Mouse (Mus musculus) forebrain, embryonic 12.5 days (tissue): Measurements from ENCODE around the gene Brms1. TPM values are rescaled to one million over a fixed set of nuclear protein-coding genes. Genes with fewer than 3 reads are reported as not detected.
A peak's percentile ranks its signal among the peaks of the same experiment; 100 is the strongest.

Experiments used
- ATAC-seq: fragments of 200-750 bp; cut with Nextera tagmentation; 2 replicates; pipeline ENCODE4 v1.8.0; 2017; ENCODE audit warnings: moderate TSS enrichment; ENCODE audit not compliant: low FRiP score
- H3K27ac ChIP-seq: fragments of 300-500 bp; sonication (generic); 2 replicates; pipeline ENCODE4 v1.5.1; 2016; ENCODE audit warnings: mild to moderate bottlenecking
- H3K27me3 ChIP-seq: fragments of 300-500 bp; sonication (generic); 2 replicates; pipeline ENCODE4 v1.6.1; 2016; ENCODE audit warnings: mild to moderate bottlenecking
- H3K36me3 ChIP-seq: fragments of 300-500 bp; sonication (generic); replicated peaks from 2 replicates; pipeline ENCODE4 v1.6.1; 2016; ENCODE audit warnings: mild to moderate bottlenecking
- H3K4me1 ChIP-seq: fragments of 300-500 bp; sonication (generic); 2 replicates; pipeline ENCODE4 v1.6.1; 2016
- H3K4me2 ChIP-seq: fragments of 300-500 bp; sonication (generic); 2 replicates; pipeline ENCODE4 v1.6.1; 2016; ENCODE audit warnings: mild to moderate bottlenecking, moderate library complexity
- H3K4me3 ChIP-seq: fragments of 300-500 bp; sonication (generic); replicated peaks from 2 replicates; pipeline ENCODE4 v1.5.1; 2016; ENCODE audit warnings: mild to moderate bottlenecking
- H3K9ac ChIP-seq: fragments of 300-500 bp; sonication (generic); 2 replicates; pipeline ENCODE4 v1.6.1; 2016; ENCODE audit warnings: mild to moderate bottlenecking
- H3K9me3 ChIP-seq: fragments of 300-500 bp; sonication (generic); 2 replicates; pipeline ENCODE4 v1.6.1; 2016
- WGBS: fragments of 180-500 bp; shearing (Covaris S2); methylation state at CpG from one replicate; pipeline ENCODE4 v1.1.7; 2016; 5-methylcytosine and 5-hydroxymethylcytosine counted together
- polyA plus RNA-seq: library from polyadenylated mRNA; unstranded; fragments of >200 nt; fragmentation: Nextera tagmentation; extraction: Ambion mirVana; gene quantifications from 2 replicates; pipeline ENCODE4 v1.2.1, GENCODE M21; 2016

Brms1 gene
- polyA plus RNA-seq, 1 experiment from 2014 or later, result 60.3 TPM

- no peak for ATAC-seq
- H3K9me3 ChIP-seq, result no peaks in the 10 kb centered on the region
- no peak overlapping the region for H3K4me3 ChIP-seq
- H3K4me2 ChIP-seq, result no peak overlapping the region
- no peaks in the 10 kb centered on the region for H3K36me3 ChIP-seq
- no peak overlapping the region for H3K27ac ChIP-seq
- H3K27me3 ChIP-seq, result peaks cover 33% of the 10 kb centered on the region
- H3K9ac ChIP-seq, result 0 out of 2 replicates have a peak overlapping the region, but pooled peaks have one; percentile 25
- 24% methylated on average over 16 of the region's 16 CpGs for WGBS
- H3K4me1 ChIP-seq, result peaks cover 39% of the 10 kb centered on the region
These were observed 17.0 kb downstream of the Brms1 start for GRCm38 (mm10) chr19:5057876-5058775.

DNA sequence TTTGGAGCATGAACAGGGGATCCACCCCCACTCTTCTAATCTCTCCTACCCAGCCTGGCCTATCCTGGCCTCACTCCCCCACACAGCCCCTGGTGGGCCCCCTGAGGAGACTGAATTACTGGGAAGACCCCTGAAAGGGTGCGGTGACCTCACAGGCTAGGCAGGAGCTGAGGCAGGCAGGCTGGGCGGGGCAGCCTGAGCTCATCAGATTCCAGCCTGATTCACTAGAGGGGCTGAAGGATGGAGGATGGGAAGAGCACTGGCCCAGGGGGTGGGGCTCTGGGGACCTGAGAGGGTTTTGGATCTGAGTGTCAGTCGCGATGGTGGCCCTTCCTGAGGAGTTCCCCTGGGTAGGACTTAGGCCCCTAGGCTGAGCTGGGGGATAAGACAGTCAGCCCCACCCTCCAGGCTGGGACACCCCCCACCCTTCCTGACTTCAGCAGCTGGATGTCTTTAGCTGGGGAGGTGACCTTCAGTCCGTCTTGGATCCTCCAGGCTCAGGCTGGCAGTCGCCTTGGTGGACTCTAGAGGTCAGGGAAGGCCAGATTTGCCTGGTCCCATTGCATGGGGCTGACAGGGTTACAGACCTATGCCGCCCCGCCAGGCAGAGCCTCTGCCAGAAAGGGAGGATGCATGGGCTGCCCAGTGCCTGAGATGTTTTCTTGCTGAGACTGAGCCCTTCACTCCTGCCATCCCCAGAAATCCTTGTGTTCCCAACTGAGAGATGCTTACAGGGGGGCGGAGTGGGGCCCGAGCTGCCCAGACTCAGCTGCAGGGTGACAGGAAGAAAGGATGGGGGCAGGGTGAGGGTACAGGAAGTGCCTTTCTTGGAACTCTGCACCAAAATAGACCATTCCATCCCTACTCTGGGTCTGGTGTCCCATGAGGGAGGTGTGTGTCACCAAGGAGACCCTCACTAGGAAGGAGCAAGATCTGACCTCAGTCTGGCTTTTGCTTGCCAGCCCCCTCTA lies 17.9 kb downstream of the Brms1 start:
- ATAC-seq, result no peak
- no peaks in the 10 kb centered on the region for H3K9me3 ChIP-seq
- 10% methylated on average over 10 of the region's 10 CpGs for WGBS
- no peaks in the 10 kb centered on the region for H3K36me3 ChIP-seq
- H3K27ac ChIP-seq, result no peak overlapping the region
- H3K27me3 ChIP-seq, result peaks cover 23% of the 10 kb centered on the region
- H3K9ac ChIP-seq, result peak overlapping the region; percentile 25; the same call in 1 of the 2 replicates
- H3K4me2 ChIP-seq, result no peak overlapping the region
- H3K4me1 ChIP-seq, result peaks cover 39% of the 10 kb centered on the region
- H3K4me3 ChIP-seq, result no peak overlapping the region; the same call in 1 of the 2 replicates

GRCm38 (mm10) chr19:5060365-5061330 lies 19.5 kb downstream of the Brms1 start:
- ATAC-seq, result no peak
- Histone ChIP-seq H3K9ac (peak overlapping the region; percentile 21; the same call in 1 of the 2 replicates), H3K4me3 (no peak overlapping the region), H3K4me1 (peaks cover 39% of the 10 kb centered on the region), H3K27ac (no peak overlapping the region), H3K9me3 (no peaks in the 10 kb centered on the region), H3K36me3 (no peaks in the 10 kb centered on the region), H3K4me2 (no peak overlapping the region), H3K27me3 (peaks cover 32% of the 10 kb centered on the region)
- WGBS, result 40% methylated on average over 5 of the region's 5 CpGs

DNA sequence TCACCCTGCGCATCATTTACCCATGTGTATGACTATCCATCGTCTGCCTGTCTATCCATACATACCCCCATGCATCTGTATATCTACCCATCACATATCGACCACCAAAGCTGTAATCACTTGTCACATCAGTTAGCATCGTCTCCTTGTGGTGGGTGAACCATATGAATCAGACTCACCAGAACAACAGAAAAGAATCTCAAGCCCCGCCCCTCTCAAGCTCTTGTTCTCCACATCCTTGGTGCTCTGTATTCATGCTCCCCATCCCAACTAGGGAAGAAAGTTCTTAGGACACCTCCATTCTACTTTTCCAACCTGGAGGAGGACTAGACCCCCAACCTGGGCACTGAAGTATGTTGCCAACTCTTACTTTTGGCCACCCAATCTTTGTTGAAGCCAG lies 20.9 kb downstream of the Brms1 start:
- no peak overlapping the region for H3K4me3 ChIP-seq
- WGBS, result 81% methylated on average over 5 of the region's 5 CpGs
- no peak overlapping the region for H3K27ac ChIP-seq
- H3K4me1 ChIP-seq, result peaks cover 33% of the 10 kb centered on the region
- no peak overlapping the region for H3K9ac ChIP-seq
- no peak for ATAC-seq
- no peaks in the 10 kb centered on the region for H3K9me3 ChIP-seq
- H3K36me3 ChIP-seq, result no peaks in the 10 kb centered on the region
- H3K4me2 ChIP-seq, result no peak overlapping the region
- H3K27me3 ChIP-seq, result peaks cover 40% of the 10 kb centered on the region

DNA sequence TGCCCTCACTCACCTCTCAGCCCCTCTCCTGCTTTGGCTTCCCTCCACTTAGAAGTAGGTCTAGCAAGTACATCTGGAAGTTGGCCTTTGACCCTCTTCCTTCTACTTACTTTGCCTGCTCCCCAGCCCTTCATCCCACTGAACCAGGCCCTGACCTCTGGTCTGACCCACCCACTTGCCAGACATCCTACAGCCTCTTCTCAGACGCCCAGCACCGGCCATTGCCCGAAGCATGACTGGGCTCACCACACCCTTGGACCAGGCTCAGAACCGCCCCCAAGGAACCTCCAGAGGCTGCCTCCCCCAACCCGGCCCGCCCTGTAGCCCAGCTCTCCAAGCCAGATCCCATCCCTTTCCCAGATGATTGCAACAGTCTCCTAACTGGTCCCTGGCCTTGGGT lies 21.3 kb downstream of the Brms1 start:
- peaks cover 44% of the 10 kb centered on the region for H3K27me3 ChIP-seq
- H3K4me1 ChIP-seq, result peaks cover 37% of the 10 kb centered on the region
- 92% methylated on average over 6 of the region's 6 CpGs for WGBS
- no peak for ATAC-seq
- no peak overlapping the region for H3K9ac ChIP-seq
- no peak overlapping the region for H3K27ac ChIP-seq
- no peaks in the 10 kb centered on the region for H3K9me3 ChIP-seq
- no peaks in the 10 kb centered on the region for H3K36me3 ChIP-seq
- H3K4me3 ChIP-seq, result no peak overlapping the region
- no peak overlapping the region for H3K4me2 ChIP-seq

- H3K27me3 ChIP-seq, result peaks cover 60% of the 10 kb centered on the region
- H3K9ac ChIP-seq, result no peak overlapping the region
- H3K4me2 ChIP-seq, result no peak overlapping the region
- peaks cover 37% of the 10 kb centered on the region for H3K4me1 ChIP-seq
- 73% methylated on average over 7 of the region's 7 CpGs for WGBS
- ATAC-seq, result no peak
- no peak overlapping the region for H3K27ac ChIP-seq
- H3K36me3 ChIP-seq, result no peaks in the 10 kb centered on the region
- H3K9me3 ChIP-seq, result no peaks in the 10 kb centered on the region
- H3K4me3 ChIP-seq, result no peak overlapping the region
These were observed 23.9 kb downstream of the Brms1 start for GRCm38 (mm10) chr19:5065104-5065503.

- Histone ChIP-seq H3K9ac (peak overlapping the region; percentile 61; the same call in 1 of the 2 replicates), H3K4me3 (peak overlapping the region; percentile 46), H3K4me1 (peaks cover 45% of the 10 kb centered on the region), H3K4me2 (peak overlapping the region; percentile 85), H3K9me3 (no peaks in the 10 kb centered on the region), H3K36me3 (no peaks in the 10 kb centered on the region), H3K27me3 (peaks cover 75% of the 10 kb centered on the region), H3K27ac (peak overlapping the region; percentile 26)
- WGBS, result 14% methylated on average over 15 of the region's 15 CpGs
- no peak for ATAC-seq
These were observed 26.1 kb downstream of the Brms1 start for GRCm38 (mm10) chr19:5067040-5067799.

DNA sequence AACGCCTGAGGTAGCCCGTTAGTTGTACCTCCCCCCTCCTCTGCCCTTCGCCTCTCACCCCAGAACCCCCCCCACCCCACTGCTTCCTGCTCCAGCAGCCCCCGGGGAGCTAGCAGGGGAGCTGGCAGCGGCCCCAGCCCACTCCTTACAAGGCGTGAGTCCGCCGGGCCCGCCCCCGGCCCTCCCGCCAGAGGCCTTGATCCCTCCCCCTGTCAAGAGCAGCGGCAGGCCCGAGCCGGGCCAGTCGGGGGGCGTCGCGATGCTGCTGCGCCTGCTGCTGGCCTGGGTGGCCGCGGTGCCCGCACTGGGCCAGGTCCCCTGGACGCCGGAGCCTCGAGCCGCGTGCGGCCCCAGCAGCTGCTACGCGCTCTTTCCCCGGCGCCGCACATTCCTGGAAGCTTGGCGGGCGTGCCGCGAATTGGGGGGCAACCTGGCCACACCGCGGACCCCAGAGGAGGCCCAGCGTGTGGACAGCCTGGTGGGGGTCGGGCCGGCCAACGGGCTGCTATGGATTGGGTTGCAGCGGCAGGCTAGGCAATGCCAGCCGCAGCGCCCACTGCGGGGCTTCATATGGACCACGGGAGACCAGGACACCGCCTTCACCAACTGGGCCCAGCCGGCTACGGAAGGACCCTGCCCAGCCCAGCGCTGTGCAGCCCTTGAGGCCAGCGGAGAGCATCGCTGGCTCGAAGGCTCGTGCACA lies 26.9 kb downstream of the Brms1 start, which contains the start of gene Cd248:
Gene Cd248, plus strand, starts transcription at position 212 of the 703 bp plus-strand sequence.
- peak; percentile 18 for ATAC-seq
- Histone ChIP-seq H3K27me3 (peaks cover 69% of the 10 kb centered on the region), H3K9ac (peak within 1 kb of the TSS; percentile 61), H3K27ac (peak within 1 kb of the TSS; percentile 26), H3K4me1 (peaks cover 53% of the 10 kb centered on the region), H3K36me3 (no peaks in the 10 kb centered on the region), H3K9me3 (no peaks in the 10 kb centered on the region), H3K4me2 (peak within 1 kb of the TSS; percentile 85), H3K4me3 (peak within 1 kb of the TSS; percentile 46)
- 1% methylated on average over 44 of the region's 56 CpGs for WGBS

GRCm38 (mm10) chr19:5068570-5069234 lies 27.5 kb downstream of the Brms1 start:
- Histone ChIP-seq H3K27ac (0 out of 2 replicates have a peak overlapping the region, but pooled peaks have one; percentile 3), H3K4me3 (peak overlapping the region; percentile 46), H3K4me2 (peak overlapping the region; percentile 85), H3K9ac (peak overlapping the region; percentile 61), H3K36me3 (no peaks in the 10 kb centered on the region), H3K27me3 (peaks cover 69% of the 10 kb centered on the region), H3K9me3 (no peaks in the 10 kb centered on the region), H3K4me1 (peaks cover 54% of the 10 kb centered on the region)
- ATAC-seq, result no peak
- 45% methylated on average over 21 of the region's 21 CpGs for WGBS

GRCm38 (mm10) chr19:5069486-5069885 lies 28.3 kb downstream of the Brms1 start:
- peaks cover 54% of the 10 kb centered on the region for H3K4me1 ChIP-seq
- H3K9ac ChIP-seq, result no peak overlapping the region
- H3K9me3 ChIP-seq, result no peaks in the 10 kb centered on the region
- H3K27ac ChIP-seq, result no peak overlapping the region
- no peak for ATAC-seq
- H3K4me2 ChIP-seq, result peak overlapping the region; percentile 11; the same call in 1 of the 2 replicates
- WGBS, result 88% methylated on average over 5 of the region's 5 CpGs
- no peaks in the 10 kb centered on the region for H3K36me3 ChIP-seq
- H3K27me3 ChIP-seq, result peaks cover 68% of the 10 kb centered on the region
- no peak overlapping the region for H3K4me3 ChIP-seq
